ENCODE assay signal across 21 mouse cellular contexts in genomic region chr17:29280422-29280821, GRCm38 (mm10). TPM values are rescaled to one million over a fixed set of nuclear protein-coding genes. Genes with fewer than 3 reads are reported as not detected.
DNase-seq lines count a peak whose midpoint lies in the region; TF ChIP-seq lines count a peak whose summit lies in the region.
"Had no signal": no experiment of that assay in that cellular context is flagged by ENCODE, and none has a peak within 500 bp of the region (broad histone marks: within the 10 kb centered on the region; RNA-seq: fewer than 3 reads in every experiment).

No protein-coding gene starts in this region.

- peak; percentile 23 for DNase-seq in spleen, adult 12 weeks (ENCODE audit: low spot score)
- DNase-seq in spleen, postnatal 10 days (ENCODE audit: low spot score in 2 of 2) = no peak
- DNase-seq in induced T-regulatory cell, adult 2 months (ENCODE audit: low read depth) = peak; percentile 87
- DNase-seq in thymus, adult 2 months = peak; percentile 86
- DNase-seq in embryo, embryonic 11 days = no peak
- DNase-seq in frontal cortex, adult 2 months (ENCODE audit: extremely low spot score in 1 of 2, low spot score in 1 of 2) = no peak
- DNase-seq in gastrocnemius, adult 18-20 months (ENCODE audit: low spot score) = no peak
- no peak for DNase-seq in urinary bladder, postnatal 4 days (ENCODE audit: low spot score in 2 of 2)
- DNase-seq: adrenal gland, adult 2 months; cerebellum, adult 9-11 months; heart, postnatal 14 days; kidney, adult 9 months; kidney, postnatal 36 days; lung, adult 18-20 months; lung, postnatal 14 days; right cerebral cortex, adult 18-20 months had no signal

- peaks cover 9% of the 10 kb centered on the region for H3K36me3 ChIP-seq in thymus, adult 2 months (ENCODE audit: control insufficient read depth, insufficient read depth, low read length)

- WGBS in thymus, adult 2 months = 19% methylated on average over 5 of the region's 5 CpGs

- H3K4me1 ChIP-seq in thymus, adult 2 months (replicated peaks; ENCODE audit: control insufficient read depth, insufficient read depth, low read length) = peaks cover 7% of the 10 kb centered on the region
- H3K4me1 ChIP-seq: embryonic facial prominence, embryonic 12.5 days; neural tube, embryonic 12.5 days had no signal

- no peak overlapping the region for H3K4me3 ChIP-seq in thymus, adult 2 months (ENCODE audit: control insufficient read depth, insufficient read depth, low read length)
- H3K4me3 ChIP-seq: embryonic facial prominence, embryonic 12.5 days; erythroblast, embryonic 14.5 days; hindbrain, embryonic 12.5 days; left cerebral cortex, adult 2 months; neural tube, embryonic 12.5 days had no signal

- no peak overlapping the region for H3K27ac ChIP-seq in thymus, adult 2 months (ENCODE audit: control insufficient read depth, insufficient read depth, low read length)
- H3K27ac ChIP-seq: embryonic facial prominence, embryonic 12.5 days; hindbrain, embryonic 12.5 days; left cerebral cortex, adult 2 months; neural tube, embryonic 12.5 days had no signal

- no peak for TF ChIP-seq POLR2A in thymus, adult 2 months (IDR thresholded peaks at IDR 0.05; ENCODE audit: control insufficient read depth, extremely low read depth, insufficient read depth, low read length, poor library complexity)

- no peak for TF ChIP-seq CTCF in thymus, adult 2 months (IDR thresholded peaks at IDR 0.05; ENCODE audit: borderline replicate concordance, control insufficient read depth, extremely low read depth, insufficient read depth, low read length, poor library complexity)

- no peaks in the 10 kb centered on the region; the same call in 1 of the 2 replicates for H3K27me3 ChIP-seq in thymus, adult 2 months (ENCODE audit: control insufficient read depth, insufficient read depth, low read length)
- H3K27me3 ChIP-seq: embryonic facial prominence, embryonic 12.5 days; hindbrain, embryonic 12.5 days; neural tube, embryonic 12.5 days had no signal

RNA-seq across cellular contexts. Expression of gene BC004004, which starts 11.8 kb away (rescaled TPM):
- 46.0 and 61.3 TPM in 2 replicates for polyA plus RNA-seq in thymus, adult 2 months (2012; rRNA removed)
- 79.2 and 84.2 TPM in 2 replicates for polyA plus RNA-seq in frontal cortex, adult 2 months (2012; rRNA removed)
- total RNA-seq in gastrocnemius, adult 18-20 months (2021) = 100 to 1,000 TPM; 119 to 125 TPM

RNA-seq across cellular contexts. Expression of gene Ppil1, which starts 16.4 kb away (rescaled TPM):
- polyA plus RNA-seq in thymus, adult 2 months (2012; rRNA removed) = 57.1 and 65.9 TPM in 2 replicates
- 21.7 and 23.7 TPM in 2 replicates for polyA plus RNA-seq in frontal cortex, adult 2 months (2012; rRNA removed)
- total RNA-seq in gastrocnemius, adult 18-20 months (2021) = 1 to 10 TPM; 5.5 to 6.1 TPM

RNA-seq across cellular contexts. Expression of gene Pi16, which starts 37.1 kb away (rescaled TPM):
- polyA plus RNA-seq in thymus, adult 2 months (2012; rRNA removed) = 22.7 and 24.5 TPM in 2 replicates
- 0.97 and 1.1 TPM in 2 replicates for polyA plus RNA-seq in frontal cortex, adult 2 months (2012; rRNA removed)
- 10 to 100 TPM; 16.2 to 23.7 TPM for total RNA-seq in gastrocnemius, adult 18-20 months (2021)

RNA-seq across cellular contexts. Expression of gene Cpne5, which starts 42.5 kb away (rescaled TPM):
- polyA plus RNA-seq in thymus, adult 2 months (2012; rRNA removed) = 4.6 and 5.0 TPM in 2 replicates
- 117 TPM in 2 replicates for polyA plus RNA-seq in frontal cortex, adult 2 months (2012; rRNA removed)
- not detected for total RNA-seq in gastrocnemius, adult 18-20 months (2021)

Comparison
In these comparisons a context has a peak if more than half of its experiments do, and no peak if none do; other contexts are left out.
1. DNase-seq: peak in spleen, adult 12 weeks (single experiment), induced T-regulatory cell, adult 2 months (single experiment) and thymus, adult 2 months (single experiment); none in spleen, postnatal 10 days (0 of 2), embryo, embryonic 11 days (single experiment), frontal cortex, adult 2 months (0 of 2), gastrocnemius, adult 18-20 months (single experiment) and urinary bladder, postnatal 4 days (0 of 2).
2. RNA of gene Pi16, which starts 37.1 kb away (polyA plus RNA-seq): 22.7 to 24.5 TPM in thymus, adult 2 months; 0.97 to 1.1 TPM in frontal cortex, adult 2 months; every median in the first group is over 10 times any median in the second.